Mouse (Mus musculus) CD4-positive, CD25-positive, alpha-beta regulatory T cell, adult 4 months (primary cell): ENCODE measurements at regions not wholly inside any gene's neighbourhood (a gene's known extent, or its start where the extent isn't known, plus 50 kb on each side); places are given as distances from the start of the nearest gene placed in this dataset.
A peak's percentile ranks its signal among the peaks of the same experiment; 100 is the strongest.

Experiments used
- ATAC-seq: one replicate; pipeline ENCODE4 v1.8.0; 2017

DNA sequence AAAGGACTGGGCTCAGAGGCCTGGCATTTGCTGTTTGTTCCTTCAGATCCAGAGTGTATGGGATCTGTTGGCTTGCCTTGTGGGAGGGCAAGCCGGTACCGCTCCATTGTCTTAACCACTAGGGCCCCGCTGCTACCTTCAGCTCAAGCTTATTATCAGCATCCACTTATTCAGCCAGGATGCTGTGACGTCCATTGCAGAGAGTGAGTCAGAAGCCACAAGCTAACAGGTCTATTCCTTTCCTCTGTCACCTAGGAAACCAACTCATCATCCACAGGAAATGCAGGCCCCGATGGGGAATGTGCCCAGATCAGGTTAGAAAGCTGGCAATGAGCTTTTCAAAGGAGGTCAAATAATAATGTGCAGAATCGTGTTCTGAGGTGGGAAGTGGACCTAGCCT is 73.8 kb upstream of the Mkln1 start:
- peak; percentile 93 for ATAC-seq

DNA sequence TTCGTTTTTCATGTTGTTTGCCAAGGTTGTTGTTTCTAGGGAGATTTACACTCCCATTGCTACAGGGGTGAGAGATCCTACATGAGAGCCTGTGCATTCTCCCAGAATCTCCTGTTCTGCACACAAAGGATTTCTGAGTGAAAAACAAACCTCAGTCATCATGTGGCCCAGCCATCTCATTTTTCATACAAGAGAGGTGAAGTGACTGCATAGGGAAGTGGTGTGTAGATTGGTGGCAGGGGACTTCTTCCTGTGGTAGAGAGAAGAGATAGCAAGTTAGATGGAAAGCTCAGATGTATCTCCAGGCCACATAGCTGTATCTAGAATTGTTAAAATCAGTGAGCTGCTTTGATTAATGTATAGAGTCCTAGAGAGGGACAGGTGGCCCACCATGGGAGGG is 72.9 kb upstream of the Mkln1 start:
- peak; percentile 39 for ATAC-seq

DNA sequence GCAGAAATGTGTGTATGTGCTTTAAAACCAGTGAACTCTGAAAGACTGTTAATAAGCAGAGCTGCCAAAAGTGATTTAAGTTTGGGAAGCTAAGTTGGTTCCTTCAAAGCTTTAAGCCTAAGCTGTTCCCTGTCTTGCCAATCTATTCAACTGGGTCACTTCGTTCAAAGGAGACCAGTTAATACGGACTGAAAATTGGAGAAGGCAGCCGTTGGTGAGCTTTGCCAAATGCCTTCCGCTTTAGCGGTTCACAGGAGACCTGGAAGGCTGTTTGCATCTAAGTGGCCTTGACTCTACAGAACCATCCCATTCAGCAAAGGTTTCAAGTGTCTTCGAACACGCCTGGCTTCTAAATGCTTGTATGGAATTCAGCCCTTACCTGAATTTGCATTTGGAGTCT is 68.2 kb upstream of the Mkln1 start:
- ATAC-seq = no peak

DNA sequence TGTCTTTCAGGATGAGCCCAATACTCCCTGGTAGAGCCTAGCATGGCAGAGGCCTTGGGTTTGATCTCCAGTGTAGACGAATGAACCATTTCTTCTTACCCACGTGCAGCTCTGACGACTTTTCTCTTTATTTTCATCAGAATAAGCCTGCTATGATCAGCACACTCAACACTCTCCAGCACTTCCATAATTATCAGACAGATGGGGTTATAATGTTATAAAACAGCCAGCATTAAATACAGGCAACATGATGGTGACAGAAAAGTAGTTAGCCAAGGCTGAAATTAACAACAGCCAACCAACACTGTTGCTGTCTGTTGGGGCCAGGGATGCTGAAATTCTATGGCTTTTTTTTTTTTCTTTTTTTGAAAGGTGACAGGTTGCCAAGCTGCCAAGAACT is 67.7 kb upstream of the Mkln1 start:
- no peak for ATAC-seq

DNA sequence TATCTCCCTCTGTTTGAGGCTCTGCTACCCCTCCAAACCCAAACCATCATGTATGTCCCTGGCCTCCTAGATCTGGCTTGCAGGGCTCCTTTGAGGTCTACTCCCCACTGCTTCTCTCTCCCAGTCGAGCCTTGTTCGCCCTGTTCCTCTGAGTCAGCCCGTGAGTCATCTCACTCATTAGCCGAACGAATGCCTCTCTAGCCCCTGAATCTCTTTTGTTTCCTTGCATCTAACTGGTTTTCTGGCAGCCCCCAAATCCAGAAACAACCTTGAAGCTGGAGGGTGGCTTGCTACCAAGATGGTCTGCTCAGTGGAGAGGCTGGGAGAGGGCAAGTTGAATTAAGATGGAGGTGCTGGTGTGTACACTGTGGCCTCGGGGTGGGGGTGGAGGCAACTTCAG is 66.3 kb upstream of the Mkln1 start:
- ATAC-seq = no peak

GRCm38 (mm10) chr6:31332714-31333113 is 65.8 kb upstream of the Mkln1 start:
- ATAC-seq = no peak

DNA sequence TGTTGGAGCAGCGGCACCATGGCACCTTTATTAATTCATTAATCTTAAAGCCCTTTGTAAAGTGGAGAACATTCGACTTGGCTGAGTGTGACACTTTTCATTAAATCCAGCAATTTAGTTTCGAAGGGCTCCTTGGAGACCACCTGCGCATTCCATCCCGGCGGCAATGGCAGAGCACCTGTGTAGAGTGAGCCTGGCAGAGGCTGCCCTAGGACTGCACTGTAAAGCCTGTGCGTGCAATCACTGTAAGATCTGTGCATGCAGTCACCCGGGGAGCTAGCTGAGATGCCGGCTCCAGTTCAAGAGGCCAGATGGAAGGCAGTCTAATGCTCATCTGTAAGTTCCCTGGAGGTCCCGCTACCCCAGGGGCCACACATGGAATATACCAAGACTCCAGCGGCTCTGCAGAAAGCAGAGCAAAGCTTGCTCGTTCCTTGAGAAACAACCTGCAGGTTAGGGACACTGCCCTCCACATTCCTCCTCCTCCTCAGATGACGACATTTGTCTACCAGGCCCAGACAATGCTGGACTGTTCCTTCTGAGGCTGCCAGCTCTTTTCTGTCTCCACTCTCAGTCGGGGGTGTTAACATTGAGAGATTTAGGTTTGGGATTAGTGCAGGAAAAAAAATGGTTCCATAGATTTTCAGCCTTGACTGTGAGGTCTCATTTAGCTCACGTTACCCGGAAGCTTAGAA is 65.2 kb upstream of the Mkln1 start:
- no peak for ATAC-seq

DNA sequence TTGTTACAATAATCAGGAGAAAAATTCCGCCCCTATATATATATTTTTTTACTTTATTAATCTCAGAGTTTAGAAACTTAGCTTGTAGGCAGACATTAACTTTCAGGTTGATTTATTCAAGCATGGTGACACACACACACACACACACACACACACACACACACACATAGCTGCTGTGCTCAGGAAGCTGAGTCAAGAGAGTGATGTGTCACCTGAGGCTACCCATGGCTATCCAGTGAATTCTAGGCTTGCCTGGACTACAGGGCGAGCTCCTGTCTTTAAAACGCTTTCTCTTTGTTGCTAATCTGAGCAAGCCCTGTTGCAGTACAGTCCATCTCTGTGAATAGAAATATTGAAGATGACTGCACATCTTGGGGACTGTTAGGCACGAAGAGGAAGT is 64.4 kb upstream of the Mkln1 start:
- no peak for ATAC-seq

GRCm38 (mm10) chr6:31339122-31339947 is 59.2 kb upstream of the Mkln1 start:
- ATAC-seq = no peak

GRCm38 (mm10) chr6:31339948-31340250 is 58.6 kb upstream of the Mkln1 start:
- no peak for ATAC-seq

- ATAC-seq = no peak
Observed at GRCm38 (mm10) chr6:31345366-31346084, 53.0 kb upstream of the Mkln1 start.

GRCm38 (mm10) chr6:31348333-31348732 is 50.2 kb upstream of the Mkln1 start:
- ATAC-seq = no peak
